Mouse (Mus musculus): ENCODE data around the gene Tssk4.
A peak's percentile ranks its signal among the peaks of the same experiment; 100 is the strongest.

The Tssk4 gene

DNA sequence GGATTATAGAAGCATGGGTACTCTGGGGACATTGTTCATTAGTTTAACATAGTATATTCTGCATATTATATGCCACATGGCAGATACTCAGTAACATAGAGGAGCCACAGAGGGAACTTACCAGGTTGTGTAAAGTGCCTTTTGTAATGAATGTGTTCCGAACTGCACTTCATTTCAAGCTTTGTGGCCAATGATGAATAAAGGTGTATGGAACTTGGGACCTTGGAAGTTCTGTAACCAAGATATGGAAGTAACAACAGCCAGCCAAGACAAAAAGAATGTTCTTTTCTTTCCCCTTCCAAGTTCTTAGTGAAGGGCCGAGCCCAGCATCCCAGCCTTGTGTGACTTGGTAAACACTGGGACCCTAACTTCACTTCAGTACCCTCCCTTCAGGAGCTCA is at the start of gene Tssk4:
TSS of gene Tssk4 (plus strand) at position 301 of the 400 bp plus-strand sequence.
- DNase-seq (ENCODE audit: low read depth, low spot score): no peak

DNA sequence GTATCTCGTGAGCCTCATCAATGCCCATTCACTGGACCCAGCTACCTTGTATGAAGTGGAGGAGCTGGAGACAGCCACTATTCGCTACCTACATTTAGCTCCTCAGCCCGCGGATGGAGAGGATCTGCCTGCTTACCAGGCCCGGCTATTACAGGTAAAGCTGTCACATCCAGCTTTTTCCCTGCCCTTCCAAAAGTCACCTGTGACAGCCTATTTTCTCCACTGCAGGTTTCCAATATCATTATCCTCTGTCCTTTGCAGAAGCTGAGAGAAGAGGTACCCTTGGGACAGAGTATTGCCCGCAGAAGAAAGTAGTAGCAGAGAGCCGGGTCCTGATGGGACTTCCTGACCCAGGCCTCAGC is 46.7 kb upstream of the Tssk4 start, which contains the start of gene Irf9:
TSS of gene Irf9 (plus strand) at position 301 of the 362 bp plus-strand sequence.
- DNase-seq (ENCODE audit: low read depth, low spot score): no peak

DNA sequence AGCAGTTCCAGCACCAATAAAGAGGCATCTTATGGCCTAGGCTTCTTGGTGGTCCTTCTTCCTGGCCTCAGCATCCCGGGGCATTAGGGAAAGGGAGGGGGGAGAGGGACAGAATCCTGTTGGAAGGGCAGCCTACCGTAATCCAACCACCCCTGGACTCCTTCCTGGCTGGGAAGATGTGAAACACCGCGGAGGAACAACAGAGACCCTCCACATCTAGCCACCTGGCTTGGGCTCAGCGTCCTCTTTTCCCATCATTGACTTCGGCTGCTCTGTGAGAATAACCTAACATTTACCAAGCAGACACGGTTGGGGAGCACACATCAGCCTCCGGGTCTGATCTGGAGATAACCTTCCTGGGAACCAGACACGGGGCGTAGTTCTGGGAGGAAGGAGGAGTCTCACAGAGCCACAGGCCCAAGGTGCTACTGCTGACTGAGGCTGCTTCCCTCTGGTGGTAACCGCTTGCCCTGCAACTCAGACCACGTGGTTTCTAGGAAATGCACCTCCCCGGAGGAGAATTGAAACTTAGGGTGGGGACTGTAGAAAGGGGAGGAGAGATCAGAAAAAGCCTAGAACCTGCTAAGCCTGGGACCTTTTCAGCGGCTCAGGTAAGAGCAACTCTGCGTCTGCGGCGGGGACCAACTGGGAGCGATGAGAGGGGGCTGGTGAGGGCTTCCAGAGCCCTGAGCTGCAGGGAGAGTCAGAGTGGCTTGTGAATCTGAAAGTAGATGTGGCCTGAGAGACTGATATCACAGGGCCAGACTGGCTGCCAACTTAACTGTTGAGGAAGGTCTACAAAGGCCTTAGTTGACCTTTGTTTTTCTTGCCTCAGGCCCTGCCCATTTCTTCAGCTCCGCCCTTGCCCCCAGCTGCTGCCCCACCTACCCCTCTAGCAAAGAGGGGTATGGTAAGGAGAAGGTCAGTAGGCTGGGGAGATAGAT is 46.1 kb upstream of the Tssk4 start:
- peak; percentile 79 for DNase-seq (ENCODE audit: low read depth, low spot score)

DNA sequence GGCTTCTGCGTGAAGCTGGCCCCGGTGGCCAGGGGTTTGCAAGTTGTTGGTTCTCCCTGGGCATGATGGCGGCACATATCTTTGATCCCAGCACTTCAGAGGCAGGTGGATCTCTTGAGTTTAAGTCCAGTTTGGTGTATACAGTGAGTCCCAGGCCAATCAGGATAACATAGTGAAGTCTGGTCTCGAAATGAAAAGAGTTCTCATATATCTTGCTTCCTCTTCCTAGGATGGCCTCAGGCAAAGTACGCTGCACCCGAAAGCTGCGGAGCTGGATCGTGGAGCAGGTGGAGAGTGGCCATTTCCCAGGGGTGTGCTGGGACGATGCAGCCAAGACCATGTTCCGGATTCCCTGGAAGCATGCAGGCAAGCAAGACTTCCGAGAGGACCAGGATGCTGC is 45.2 kb upstream of the Tssk4 start:
- DNase-seq (ENCODE audit: low read depth, low spot score): no peak

DNA sequence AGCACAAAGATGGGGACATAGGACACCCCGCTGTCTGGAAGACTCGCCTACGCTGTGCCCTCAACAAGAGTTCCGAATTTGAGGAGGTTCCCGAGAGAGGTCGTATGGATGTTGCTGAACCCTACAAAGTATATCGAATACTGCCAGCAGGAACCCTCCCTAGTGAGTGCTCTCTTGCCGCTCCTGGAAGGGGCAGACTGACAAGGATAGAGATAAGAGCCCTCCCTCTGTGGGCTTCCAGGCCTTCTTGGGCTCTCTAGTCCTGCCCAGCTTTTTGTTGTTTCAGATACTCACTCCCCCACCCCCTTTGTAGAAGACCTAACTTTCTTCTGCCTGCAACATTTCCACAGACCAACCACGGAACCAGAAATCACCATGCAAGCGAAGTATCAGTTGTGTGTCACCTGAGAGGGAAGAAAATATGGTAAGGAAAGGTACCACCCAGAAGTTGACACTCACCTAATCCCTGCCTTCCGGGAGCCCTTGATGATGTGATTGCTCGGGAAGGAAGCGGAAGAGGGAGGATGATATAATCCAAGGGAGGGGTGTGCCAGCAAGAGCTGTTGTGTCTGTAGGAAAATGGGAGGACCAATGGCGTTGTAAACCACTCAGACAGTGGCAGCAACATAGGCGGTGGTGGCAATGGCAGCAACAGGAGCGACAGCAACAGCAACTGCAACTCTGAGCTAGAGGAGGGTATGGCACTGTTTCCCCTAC is 44.1 kb upstream of the Tssk4 start:
- DNase-seq (ENCODE audit: low read depth, low spot score): no peak

DNA sequence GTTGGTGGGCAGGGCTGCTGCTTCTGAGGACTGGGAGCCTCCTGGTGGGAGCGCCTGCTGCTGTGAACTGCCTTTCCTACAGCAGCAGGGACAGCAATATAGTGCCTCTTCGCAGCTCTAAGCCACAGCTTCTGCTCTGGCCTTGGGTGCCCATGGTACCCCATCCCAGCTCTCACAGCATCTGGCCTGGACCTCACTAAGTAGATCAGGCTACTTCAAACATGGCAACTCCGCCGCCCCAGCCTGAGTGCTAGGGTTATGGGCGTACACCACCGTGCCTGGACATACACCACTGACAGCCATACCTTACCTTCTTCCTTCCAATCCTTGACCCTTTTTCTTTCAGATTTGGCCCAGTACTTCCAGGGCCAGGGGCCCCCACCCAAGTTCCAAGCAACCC is 41.6 kb upstream of the Tssk4 start:
- DNase-seq (ENCODE audit: low read depth, low spot score): no peak

DNA sequence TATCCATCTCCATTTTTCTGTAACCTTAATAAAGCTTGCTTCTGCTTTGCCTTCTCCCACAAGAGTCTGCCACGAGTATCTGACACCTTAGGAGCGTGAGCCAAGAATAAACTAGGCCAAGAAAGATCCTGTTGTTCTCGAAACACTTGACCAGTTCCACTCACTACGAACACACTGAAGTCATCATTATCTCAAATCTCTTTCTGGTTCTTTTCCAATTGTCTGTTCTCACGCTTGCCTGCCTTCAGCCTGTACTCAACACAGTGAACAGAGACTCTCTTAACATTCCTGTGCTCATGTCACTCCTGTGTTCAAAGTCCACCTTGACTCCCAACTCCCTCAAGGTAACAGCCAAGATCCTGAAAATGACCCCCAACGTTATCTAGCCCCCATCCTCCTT is 36.6 kb upstream of the Tssk4 start:
- DNase-seq (ENCODE audit: low read depth, low spot score): no peak

DNA sequence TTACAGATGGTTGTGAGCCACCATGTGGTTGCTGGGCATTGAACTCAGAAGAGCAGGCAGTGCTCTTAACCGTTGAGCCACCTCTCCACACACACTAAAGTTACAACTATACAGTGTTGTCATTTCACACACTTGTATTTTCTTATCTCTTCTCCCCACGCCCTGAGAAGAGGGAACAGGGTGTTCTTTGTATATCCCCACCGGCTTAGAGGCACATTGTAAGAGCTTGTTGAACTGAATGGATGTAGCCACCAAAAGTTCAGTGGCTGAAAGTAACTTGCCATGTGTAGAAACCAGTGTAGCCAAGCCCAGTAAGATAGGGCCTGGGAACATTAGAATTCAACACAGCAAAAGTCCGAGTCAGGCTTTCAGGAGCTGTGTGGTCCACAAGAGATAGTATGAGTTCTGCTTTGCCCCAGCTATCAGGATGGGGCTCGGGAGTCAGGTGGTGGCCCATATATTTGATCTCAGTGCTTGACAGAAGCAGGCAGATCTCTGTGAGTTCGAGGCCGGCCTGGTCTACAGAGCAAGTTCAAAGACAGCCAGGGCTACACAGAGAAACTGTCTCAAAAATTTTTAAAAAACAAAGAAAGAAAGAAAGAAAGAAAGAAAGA is 35.3 kb upstream of the Tssk4 start:
- DNase-seq (ENCODE audit: low read depth, low spot score): no peak

DNA sequence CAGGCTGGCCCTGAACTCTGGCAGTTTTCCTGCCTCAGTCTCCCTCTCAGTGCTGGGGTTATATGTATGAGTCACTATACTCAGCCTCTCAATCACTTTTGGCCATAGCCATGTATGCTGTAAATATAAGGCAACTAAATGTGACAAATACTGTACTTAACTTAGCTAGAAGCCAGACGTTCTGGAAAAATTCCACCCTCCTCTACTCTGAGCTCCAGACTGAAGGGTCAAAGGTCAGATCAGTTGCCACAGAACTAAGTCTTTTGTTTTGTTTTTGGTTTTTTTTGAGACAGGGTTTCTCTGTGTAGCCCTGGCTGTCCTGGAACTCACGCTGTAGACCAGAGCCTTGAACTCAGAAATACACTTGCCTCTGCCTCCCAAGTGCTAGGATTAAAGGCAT is 34.1 kb upstream of the Tssk4 start:
- no peak for DNase-seq (ENCODE audit: low read depth, low spot score)

DNA sequence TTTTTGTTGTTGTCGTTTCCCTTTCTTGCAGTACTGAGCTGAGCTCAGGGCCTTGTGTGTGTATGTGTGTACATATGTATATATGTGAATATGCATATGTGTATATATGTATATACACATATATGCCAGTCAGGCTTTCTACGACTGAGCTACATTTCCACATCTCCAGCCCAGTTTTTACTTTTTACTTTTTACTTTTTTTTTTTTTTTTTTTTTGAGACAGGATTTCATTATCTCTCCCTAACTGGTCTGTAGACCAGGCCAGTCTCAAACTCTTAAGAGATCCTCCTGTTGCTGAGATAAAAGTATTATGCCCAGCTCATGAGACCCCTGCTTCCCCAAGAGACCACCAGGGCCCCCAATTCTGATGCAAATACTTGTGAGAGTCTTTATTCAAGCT is 33.1 kb upstream of the Tssk4 start:
- no peak for DNase-seq (ENCODE audit: low read depth, low spot score)

DNA sequence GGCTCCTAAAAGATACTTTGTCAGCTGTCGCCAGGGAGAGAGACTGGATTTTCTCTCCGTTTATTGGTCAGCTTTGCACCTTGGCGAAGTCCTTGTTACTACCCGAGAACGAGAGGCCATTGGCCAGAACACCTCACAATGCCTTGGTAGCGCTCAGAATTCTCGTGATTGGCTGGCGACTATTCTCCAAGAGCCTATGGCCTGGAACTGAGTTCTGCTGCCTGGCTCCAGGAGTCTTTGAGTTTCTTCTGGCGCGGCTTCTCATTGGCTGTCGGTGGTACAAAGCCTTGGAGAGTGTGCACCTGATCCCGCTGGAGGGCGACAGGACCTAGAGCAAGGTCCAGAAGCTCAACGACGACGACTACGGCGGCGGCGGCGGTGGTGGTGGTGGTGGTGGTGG is 32.2 kb upstream of the Tssk4 start, which contains the start of gene Rec8:
TSS of gene Rec8 (plus strand) at position 216 of the 400 bp plus-strand sequence.
- DNase-seq (ENCODE audit: low read depth, low spot score): no peak

DNA sequence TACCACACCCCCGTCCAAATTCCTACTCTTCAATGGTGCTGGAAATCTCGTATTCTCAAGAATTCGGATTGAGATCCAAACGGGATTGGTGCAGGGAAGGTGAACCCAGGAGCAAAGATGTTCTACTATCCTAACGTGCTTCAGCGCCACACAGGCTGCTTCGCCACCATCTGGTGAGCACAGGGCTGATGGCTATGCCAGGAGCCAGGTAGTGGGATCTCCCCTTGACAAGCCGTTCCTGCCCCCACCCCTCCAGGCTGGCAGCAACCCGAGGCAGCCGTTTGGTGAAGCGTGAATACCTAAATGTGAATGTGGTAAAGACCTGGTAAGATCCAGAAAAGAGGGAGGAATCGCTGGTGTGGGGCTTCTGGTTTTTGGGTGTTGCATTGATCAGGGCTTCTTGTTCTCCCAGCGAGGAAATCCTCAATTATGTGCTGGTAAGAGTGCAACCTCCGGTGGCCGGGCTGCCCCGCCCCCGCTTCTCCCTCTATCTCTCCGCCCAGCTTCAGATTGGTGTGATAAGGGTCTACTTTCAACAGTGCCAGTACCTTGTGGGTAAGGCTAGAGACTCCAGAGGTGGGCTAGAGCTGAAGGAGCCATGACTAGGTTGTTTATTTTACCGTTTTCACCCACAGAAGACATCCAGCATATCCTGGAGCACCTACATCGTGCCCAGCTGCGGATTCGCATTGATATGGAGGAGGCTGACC is 31.3 kb upstream of the Tssk4 start:
- no peak for DNase-seq (ENCODE audit: low read depth, low spot score)

DNA sequence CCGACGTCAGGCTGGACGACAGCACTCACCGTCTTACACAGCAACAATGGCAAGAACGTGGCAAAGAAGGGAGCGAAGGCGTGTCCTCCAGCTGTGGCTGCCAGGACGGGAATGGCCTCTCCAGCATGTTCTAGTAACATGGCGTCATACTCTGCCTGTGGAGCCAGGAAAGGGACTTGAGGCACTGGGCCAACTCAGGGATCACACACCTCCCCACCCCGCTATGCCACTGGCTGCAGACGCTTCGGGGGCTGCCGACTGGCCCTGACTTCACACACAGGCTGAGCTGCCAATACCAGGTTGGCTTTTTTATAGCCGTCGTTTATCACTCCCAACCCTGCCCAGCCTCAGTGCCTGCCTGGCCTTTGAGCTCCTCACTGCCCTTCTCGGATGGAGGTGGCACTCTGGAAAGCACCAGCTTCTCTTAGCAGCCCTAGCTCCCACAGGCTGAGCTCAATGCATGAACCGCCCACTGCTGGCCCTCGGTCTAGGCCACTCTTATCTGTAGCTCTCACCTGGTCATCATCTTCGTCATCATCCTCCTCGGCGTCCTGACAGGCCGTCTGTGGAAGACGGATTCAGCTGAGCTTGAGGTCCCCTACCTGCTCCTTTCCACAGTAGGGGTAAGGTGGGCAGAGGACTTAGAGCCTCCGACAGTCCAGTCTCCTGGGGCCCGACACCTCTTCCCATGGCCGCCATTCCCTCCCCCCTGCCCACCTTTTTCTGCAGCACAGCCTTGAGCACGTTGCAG is 21.7 kb upstream of the Tssk4 start:
- DNase-seq (ENCODE audit: low read depth, low spot score): no peak

DNA sequence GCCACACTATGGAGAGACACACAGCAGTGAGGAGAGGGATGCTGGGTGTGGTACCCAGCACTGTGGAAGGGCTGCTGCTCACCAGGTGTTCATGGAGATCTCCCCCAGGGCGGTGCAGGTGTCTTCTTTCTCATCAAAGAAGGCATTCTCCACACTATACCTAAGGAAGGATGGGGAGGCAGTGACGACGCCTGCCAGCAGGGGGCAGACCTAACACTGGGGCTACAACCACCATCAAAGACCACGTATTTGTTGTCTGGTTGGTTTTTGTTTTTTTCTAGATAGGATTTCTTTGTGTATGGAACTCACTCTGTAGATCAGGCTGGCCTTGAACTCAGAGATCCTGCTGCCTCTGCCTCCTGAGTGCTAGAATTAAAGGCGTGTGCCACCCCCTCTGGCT is 20.7 kb upstream of the Tssk4 start:
- DNase-seq (ENCODE audit: low read depth, low spot score): no peak

DNA sequence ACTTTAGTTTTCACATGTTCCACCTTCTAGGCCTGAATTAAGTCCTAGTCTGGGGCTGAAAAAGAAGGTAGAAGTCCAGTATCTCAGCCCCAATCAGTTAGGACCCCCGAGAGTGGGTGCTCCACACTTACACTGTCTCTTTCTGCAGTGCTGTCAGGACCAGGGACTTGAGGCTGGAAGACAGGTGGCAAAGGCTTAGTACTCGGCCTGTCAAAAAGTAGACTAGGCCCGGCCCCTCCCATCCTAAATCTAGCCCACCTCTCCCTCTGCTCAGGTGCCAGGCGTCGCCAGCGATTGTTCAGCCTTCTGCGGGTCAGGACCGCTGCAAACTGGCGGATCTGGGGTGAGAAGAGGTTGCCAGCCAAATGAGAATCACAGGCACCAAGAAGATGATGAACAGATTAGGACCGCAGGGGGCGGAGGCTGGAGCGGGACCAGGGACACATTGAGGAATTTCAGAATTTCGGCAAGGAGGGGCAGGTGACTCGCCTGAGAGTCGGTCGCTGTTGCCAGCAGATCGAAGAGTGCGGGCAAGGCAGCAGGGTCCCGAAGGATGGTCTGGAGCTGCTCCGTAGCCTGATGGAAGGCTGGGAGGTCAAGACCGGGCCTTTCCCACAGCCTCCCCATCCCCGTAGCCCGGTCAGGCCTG is 15.0 kb upstream of the Tssk4 start:
- no peak for DNase-seq (ENCODE audit: low read depth, low spot score)

DNA sequence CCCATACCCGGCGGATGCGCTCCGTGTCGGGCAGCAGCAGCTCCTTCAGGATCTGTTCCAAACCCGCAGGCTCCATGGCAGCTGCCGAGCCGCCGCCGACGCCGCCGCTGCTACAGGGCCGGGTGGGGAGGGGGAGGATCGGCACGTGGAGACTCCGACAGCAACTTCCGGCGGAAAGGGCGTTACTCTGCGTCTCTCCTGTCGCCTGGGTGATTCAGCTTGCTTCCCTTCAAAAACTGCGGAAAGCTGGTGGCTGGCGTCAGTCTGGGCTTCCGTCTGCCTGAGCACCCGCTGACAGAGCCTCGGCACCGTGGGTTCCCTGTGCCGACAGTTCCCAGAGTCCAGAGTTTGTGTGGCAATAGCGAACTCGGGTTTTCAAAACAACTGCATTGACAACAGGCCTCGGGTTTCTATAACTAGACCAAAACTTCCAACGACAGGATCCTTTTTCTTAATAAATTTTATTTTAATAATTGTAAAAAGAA is 14.4 kb upstream of the Tssk4 start, which contains the start of gene Ipo4:
TSS of gene Ipo4 (minus strand) at position 435 of the 485 bp plus-strand sequence.
- peak; percentile 82 for DNase-seq (ENCODE audit: low read depth, low spot score)

DNA sequence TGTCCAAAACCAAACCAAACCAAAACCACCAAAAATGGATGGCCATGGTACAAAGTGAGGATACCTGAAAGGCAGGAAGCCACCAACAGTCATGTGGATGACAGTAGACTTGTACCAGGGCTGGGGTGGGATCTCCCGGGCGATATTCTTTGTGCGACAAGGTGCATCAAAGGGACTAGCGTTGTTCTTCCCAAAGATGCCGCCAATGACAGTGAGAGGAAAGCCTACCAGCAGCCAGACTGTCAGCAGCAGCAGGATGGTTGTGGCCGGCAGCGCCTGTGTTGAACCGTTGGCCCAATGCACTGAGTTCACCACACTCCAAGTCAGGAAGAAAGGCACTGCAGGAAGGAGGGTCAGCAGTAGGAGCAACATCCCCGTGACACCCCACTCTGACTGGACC is 12.2 kb upstream of the Tssk4 start, which contains the start of gene Gm49378:
TSS of gene Gm49378 (minus strand) at position 101 of the 400 bp plus-strand sequence.
- no peak for DNase-seq (ENCODE audit: low read depth, low spot score)

DNA sequence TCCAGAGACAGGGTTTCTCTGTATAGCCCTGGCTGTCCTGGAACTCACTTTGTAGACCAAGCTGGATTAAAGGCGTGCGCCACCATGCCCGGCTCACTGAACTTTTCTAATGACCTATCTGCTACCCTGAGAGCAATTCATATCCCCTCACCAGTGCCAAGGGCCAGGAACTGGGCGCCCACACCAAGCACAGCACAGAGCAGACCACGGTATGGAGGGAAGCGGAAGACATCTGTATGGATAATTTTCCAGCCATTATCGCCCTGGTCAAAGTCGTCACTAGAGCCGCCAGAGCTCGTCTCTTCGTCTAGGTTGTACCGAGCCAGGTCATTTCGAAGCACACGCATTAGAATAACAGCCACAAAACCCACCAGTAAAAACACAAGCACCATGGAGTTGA is 9.2 kb upstream of the Tssk4 start:
- DNase-seq (ENCODE audit: low read depth, low spot score): no peak

DNA sequence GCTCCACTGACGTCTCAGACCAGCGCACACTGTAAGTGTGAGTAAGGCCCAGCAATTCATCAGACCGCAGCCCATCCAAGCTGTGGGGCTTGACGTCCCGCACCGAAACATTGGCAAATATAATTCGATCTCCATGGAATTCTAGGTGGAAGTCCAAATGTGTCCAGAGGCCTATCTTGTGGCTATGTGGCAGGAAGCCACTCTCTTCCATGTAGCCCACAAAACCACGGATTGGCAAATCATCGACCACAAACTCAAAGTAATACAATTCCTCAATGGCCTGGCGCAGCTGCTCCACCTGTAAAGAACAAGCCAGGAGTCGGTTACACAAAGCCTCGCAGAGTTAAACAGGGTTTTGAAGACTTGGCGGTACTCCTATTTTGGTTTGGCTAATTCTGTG is 8.7 kb upstream of the Tssk4 start:
- DNase-seq (ENCODE audit: low read depth, low spot score): no peak

DNA sequence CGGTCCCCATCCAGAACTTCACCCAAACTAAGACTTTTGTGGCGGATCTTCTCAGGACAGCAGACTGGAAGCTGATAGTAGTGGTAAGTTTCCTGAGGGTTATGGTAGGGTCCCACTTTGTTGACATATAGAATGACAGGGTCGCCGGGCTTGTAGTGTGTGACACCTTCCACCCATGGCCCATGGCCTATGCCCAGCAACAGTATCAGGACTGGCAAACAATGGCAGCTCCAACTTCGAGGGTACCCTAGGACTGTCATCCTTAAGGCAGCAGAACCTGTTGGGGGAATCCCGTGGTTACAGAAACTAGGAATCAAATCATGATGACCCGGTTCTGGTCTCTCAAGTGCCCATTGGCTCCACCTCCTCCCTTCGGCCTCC is 7.3 kb upstream of the Tssk4 start:
- no peak for DNase-seq (ENCODE audit: low read depth, low spot score)
